Mouse (Mus musculus): ENCODE measurements around the gene Polr1b.

DNA sequence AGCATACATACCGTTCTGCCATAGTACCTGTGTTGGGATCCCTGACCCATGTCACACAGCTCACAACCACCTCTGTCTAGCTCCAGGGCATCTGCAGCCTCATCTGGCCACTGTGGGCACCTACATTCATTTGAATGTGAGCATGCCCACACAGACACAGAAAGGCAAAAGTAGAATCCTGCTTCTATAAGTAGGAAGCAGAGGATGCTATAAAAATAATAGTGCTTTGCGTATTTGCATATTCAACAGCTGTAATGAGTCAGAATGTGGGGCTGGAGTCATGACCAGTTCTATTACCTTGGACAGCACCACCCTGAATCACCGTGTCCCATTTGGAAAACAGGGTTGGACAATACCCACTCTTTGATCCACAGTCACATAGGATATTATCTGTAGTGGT, 30.5 kb upstream of the Polr1b start:
- TF ChIP-seq CTCF (IDR thresholded peaks at IDR 0.05; ENCODE audit: low read depth, low read length) (no peak), TAL1 (conservative IDR thresholded peaks at IDR 0.05; ENCODE audit: low read depth, low read length) (no peak), GATA1 (IDR thresholded peaks at IDR 0.05; ENCODE audit: borderline replicate concordance, low read length) (no peak), POLR2AphosphoS5 (IDR thresholded peaks at IDR 0.05; ENCODE audit: insufficient replicate concordance, low read depth, low read length) (no peak), GATA2 (IDR thresholded peaks at IDR 0.05; ENCODE audit: borderline replicate concordance, low read depth, low read length) (no peak)

Data from G1E (cell line).